Mouse (Mus musculus) forebrain, postnatal 0 days (tissue): ENCODE results near the gene Prmt8. TPM values are rescaled to one million over a fixed set of nuclear protein-coding genes. Genes with fewer than 3 reads are reported as not detected.

Source experiments
- ATAC-seq: fragments of 200-750 bp; cut with Nextera tagmentation; 2 replicates; pipeline ENCODE4 v1.8.0; 2017; ENCODE audit warnings: mild to moderate bottlenecking, moderate library complexity
- DNase-seq: peaks from one replicate; pipeline ENCODE4 v3.0.0-alpha.2; 2015
- H3K27ac ChIP-seq: fragments of 300-500 bp; sonication (generic); 2 replicates; pipeline ENCODE4 v1.5.1; 2014; ENCODE audit warnings: low read depth, mild to moderate bottlenecking, antibody characterized with exemption, low read length, moderate library complexity, mixed read lengths
- H3K27me3 ChIP-seq: fragments of 300-500 bp; sonication (generic); 2 replicates; pipeline ENCODE4 v1.6.1; 2014; ENCODE audit warnings: mild to moderate bottlenecking, low read length, mixed read lengths; ENCODE audit not compliant: insufficient read depth
- H3K36me3 ChIP-seq: fragments of 300-500 bp; sonication (generic); 2 replicates; pipeline ENCODE4 v1.6.1; 2014; ENCODE audit warnings: mild to moderate bottlenecking, moderate library complexity; ENCODE audit not compliant: insufficient read depth
- H3K4me1 ChIP-seq: fragments of 300-500 bp; sonication (generic); 2 replicates; pipeline ENCODE4 v1.6.1; 2014; ENCODE audit warnings: antibody characterized with exemption; ENCODE audit not compliant: insufficient read depth
- H3K4me2 ChIP-seq: fragments of 300-500 bp; sonication (generic); 2 replicates; pipeline ENCODE4 v1.6.1; 2014; ENCODE audit warnings: low read depth, mild to moderate bottlenecking, moderate library complexity
- H3K4me3 ChIP-seq: fragments of 300-500 bp; sonication (generic); 2 replicates; pipeline ENCODE4 v1.5.1; 2014; ENCODE audit warnings: low read depth, low read length, mixed read lengths
- H3K9ac ChIP-seq: fragments of 300-500 bp; sonication (generic); 2 replicates; pipeline ENCODE4 v1.6.1; 2014; ENCODE audit warnings: mild to moderate bottlenecking
- H3K9me3 ChIP-seq: fragments of 300-500 bp; sonication (generic); 2 replicates; pipeline ENCODE4 v1.6.1; 2016; ENCODE audit warnings: low read length
- CTCF ChIP-seq: sonication (generic); IDR thresholded peaks from 2 replicates; pipeline ENCODE4 v1.5.1; 2016; ENCODE audit warnings: antibody characterized with exemption, control low read depth, low read depth
- WGBS: fragments of 180-500 bp; shearing (Covaris S2); extraction: QIAGEN DNeasy Blood & Tissue Kit; methylation state at CpG from one replicate; pipeline ENCODE4 v1.1.7; 2014; 5-methylcytosine and 5-hydroxymethylcytosine counted together
- polyA plus RNA-seq: library from polyadenylated mRNA; unstranded; fragments of >200 nt; fragmentation: Nextera tagmentation; extraction: Ambion mirVana; gene quantifications from 2 replicates; pipeline ENCODE4 v1.2.1, GENCODE M21; 2015
- total RNA-seq: library from RNA; depleted of rRNA; stranded (reverse); fragments of >200 nt; gene quantifications from 2 replicates; pipeline ENCODE4 v1.2.3, GENCODE M21; 2014

The Prmt8 gene
- total and polyA plus RNA-seq, 2 experiments from 2014 or later: 29.9 to 36.4 TPM

DNA sequence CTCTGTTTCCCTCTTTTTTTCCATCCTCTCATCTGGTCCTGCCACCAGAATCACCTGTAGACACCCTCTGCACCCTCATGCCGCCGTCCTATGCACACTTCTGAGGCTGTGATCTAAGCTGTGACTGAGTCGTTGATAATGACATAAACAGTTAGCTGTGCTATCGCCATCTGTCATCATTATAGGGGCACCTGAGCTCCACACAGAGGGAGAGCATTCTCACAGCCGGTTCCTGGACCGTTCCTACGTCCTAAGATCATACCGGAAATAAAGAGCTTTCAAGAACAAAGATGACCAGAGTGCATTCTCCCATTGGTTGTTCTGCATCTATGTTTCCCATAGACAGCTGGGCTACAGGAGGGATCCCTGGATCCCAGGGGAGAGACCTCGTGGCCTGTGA lies 28.6 kb downstream of the Prmt8 start:
- TF ChIP-seq CTCF: no peak
- ATAC-seq (no peak), DNase-seq (no peak)
- H3K27me3 ChIP-seq: no peaks in the 10 kb centered on the region
- WGBS: 64% methylated on average over 9 of the region's 9 CpGs
- no peak overlapping the region for H3K4me2 ChIP-seq
- H3K9me3 ChIP-seq: no peaks in the 10 kb centered on the region
- no peak overlapping the region for H3K27ac ChIP-seq
- no peak overlapping the region for H3K4me3 ChIP-seq
- H3K9ac ChIP-seq: no peak overlapping the region
- H3K36me3 ChIP-seq: no peaks in the 10 kb centered on the region
- H3K4me1 ChIP-seq: 0 out of 2 replicates have a peak, but pooled peaks cover 2% of the 10 kb centered on the region

- ATAC-seq (no peak), DNase-seq (no peak)
- no peak for TF ChIP-seq CTCF
- Histone ChIP-seq H3K4me2 (no peak overlapping the region), H3K27ac (no peak overlapping the region), H3K4me1 (0 out of 2 replicates have a peak, but pooled peaks cover 7% of the 10 kb centered on the region), H3K36me3 (no peaks in the 10 kb centered on the region), H3K9me3 (no peaks in the 10 kb centered on the region), H3K27me3 (no peaks in the 10 kb centered on the region), H3K9ac (no peak overlapping the region), H3K4me3 (no peak overlapping the region)
- WGBS: 86% methylated on average over 5 of the region's 5 CpGs
Measured at GRCm38 (mm10) chr6:127739921-127740320, 29.4 kb downstream of the Prmt8 start.

- Histone ChIP-seq H3K27me3 (no peaks in the 10 kb centered on the region), H3K4me2 (no peak overlapping the region), H3K4me1 (0 out of 2 replicates have a peak, but pooled peaks cover 7% of the 10 kb centered on the region), H3K9me3 (no peaks in the 10 kb centered on the region), H3K9ac (no peak overlapping the region), H3K36me3 (0 out of 2 replicates have a peak, but pooled peaks cover 5% of the 10 kb centered on the region), H3K27ac (no peak overlapping the region), H3K4me3 (no peak overlapping the region)
- DNase-seq (no peak), ATAC-seq (peak; percentile 61)
- no peak for TF ChIP-seq CTCF
- 59% methylated on average over 13 of the region's 13 CpGs for WGBS
Measured at GRCm38 (mm10) chr6:127735130-127735981, 33.9 kb downstream of the Prmt8 start.

DNA sequence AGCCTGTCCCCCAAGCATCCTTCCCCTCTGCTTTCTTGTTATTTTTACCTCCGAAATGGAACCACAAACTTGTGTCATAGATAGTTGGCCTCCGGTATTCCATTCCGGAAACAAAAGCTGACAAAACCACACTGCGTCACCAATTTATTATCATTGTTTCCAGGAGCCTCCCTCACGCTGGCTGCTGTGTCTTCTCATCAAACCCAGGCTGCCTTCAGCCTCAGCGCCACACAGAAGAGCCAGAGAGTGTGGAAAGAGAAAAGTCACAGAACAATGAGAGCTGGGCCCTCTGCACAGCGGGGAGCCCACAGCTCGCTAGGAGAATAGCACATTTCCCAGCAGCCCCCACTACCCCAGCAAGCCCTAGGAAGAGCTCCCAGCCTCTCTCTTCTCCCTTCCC lies 46.1 kb downstream of the Prmt8 start:
- H3K4me3 ChIP-seq: no peak overlapping the region
- no peak overlapping the region for H3K27ac ChIP-seq
- WGBS: 24% methylated on average over 8 of the region's 8 CpGs
- peaks cover 11% of the 10 kb centered on the region; the same call in 1 of the 2 replicates for H3K36me3 ChIP-seq
- H3K4me1 ChIP-seq: no peaks in the 10 kb centered on the region
- H3K4me2 ChIP-seq: no peak overlapping the region
- TF ChIP-seq CTCF: no peak
- H3K9ac ChIP-seq: no peak overlapping the region
- ATAC-seq: peak; percentile 32; the same call in 1 of the 2 replicates
- DNase-seq: no peak
- no peaks in the 10 kb centered on the region for H3K27me3 ChIP-seq
- H3K9me3 ChIP-seq: no peaks in the 10 kb centered on the region

DNA sequence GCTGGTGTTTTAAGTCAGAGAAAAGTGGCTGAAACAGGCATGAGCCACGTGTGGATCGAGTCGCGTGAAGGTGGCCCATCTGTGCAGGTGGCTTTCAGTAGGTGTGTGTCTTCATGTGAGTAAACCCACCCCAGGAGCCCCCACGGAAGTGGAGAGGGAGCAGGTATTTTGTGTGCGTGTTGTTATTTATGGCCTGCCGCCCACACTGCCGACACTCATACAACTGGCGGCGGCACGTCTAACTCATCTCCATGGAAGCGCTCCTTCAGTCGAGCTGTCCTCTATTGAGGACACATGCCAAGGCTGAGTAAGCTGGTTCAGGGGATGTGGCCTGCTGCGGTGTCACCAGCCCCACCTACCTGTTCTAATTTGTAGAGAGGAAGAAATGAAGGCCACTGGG lies 49.4 kb downstream of the Prmt8 start:
- Histone ChIP-seq H3K4me1 (no peaks in the 10 kb centered on the region), H3K4me2 (no peak overlapping the region), H3K27ac (no peak overlapping the region), H3K9ac (no peak overlapping the region), H3K9me3 (no peaks in the 10 kb centered on the region), H3K36me3 (no peaks in the 10 kb centered on the region; the same call in 1 of the 2 replicates), H3K4me3 (no peak overlapping the region), H3K27me3 (no peaks in the 10 kb centered on the region)
- WGBS: 81% methylated on average over 14 of the region's 14 CpGs
- no peak for TF ChIP-seq CTCF
- DNase-seq (no peak), ATAC-seq (no peak)

GRCm38 (mm10) chr6:127717239-127718137 lies 51.8 kb downstream of the Prmt8 start:
- Histone ChIP-seq H3K4me1 (no peaks in the 10 kb centered on the region), H3K4me3 (no peak overlapping the region), H3K27ac (no peak overlapping the region), H3K4me2 (no peak overlapping the region), H3K27me3 (no peaks in the 10 kb centered on the region), H3K36me3 (no peaks in the 10 kb centered on the region), H3K9me3 (no peaks in the 10 kb centered on the region), H3K9ac (no peak overlapping the region)
- TF ChIP-seq CTCF: no peak
- DNase-seq: no peak
- 28% methylated on average over 21 of the region's 21 CpGs for WGBS
- peak; percentile 60 for ATAC-seq
